Mouse (Mus musculus) spleen, adult 2 months (tissue): ENCODE results near the gene Nmrk2.

Experiments used
- CTCF ChIP-seq: fragments of 200-500 bp; IDR thresholded peaks from 2 replicates; pipeline ENCODE4 v1.5.1; 2011; ENCODE audit warnings: mild to moderate bottlenecking, inconsistent platforms; ENCODE audit not compliant: insufficient read depth, insufficient read length, insufficient replicate concordance; ENCODE audit errors: extremely low read depth
- POLR2A ChIP-seq: fragments of 200-500 bp; IDR thresholded peaks from 2 replicates; pipeline ENCODE4 v1.6.1; 2011; ENCODE audit warnings: low read depth, low read length, inconsistent platforms

DNA sequence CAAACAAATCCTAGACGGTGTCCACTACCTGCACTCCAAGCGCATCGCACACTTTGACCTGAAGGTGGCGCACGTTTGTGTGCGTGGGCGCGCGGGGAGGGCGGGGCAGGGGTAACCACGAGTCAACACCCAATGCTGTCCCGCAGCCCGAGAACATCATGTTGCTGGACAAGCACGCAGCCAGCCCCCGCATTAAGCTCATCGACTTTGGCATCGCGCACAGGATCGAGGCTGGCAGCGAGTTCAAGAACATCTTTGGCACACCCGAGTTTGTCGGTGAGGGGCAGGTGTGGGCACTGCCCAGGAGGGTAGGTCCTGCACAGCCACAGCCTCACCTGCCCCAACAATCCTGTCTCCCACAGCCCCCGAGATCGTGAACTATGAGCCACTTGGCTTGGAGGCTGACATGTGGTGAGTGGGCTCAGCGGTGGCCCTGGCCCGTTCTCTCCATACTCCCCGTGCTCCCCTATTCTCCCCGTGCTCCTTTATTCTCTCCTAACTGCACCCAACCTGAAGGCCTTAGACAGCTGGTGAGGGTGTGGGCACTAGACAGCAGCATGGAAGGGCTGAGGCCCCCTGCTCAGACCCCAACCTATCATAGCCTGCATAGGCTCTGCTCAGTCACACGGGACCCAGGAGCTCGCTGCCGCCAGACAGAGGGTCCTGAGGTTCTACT, 11.5 kb downstream of the Nmrk2 start:
- TF ChIP-seq CTCF (peak; percentile 16; the same call in 1 of the 2 replicates), POLR2A (no peak)
